Mouse (Mus musculus) spleen, postnatal 14 days (tissue): ENCODE data around the gene Tcf7.
A peak's percentile ranks its signal among the peaks of the same experiment; 100 is the strongest.

Experiments used
- DNase-seq, 2 experiments: peaks; one replicate each; pipeline ENCODE4 v3.0.0; 2021 to 2022; ENCODE audit warnings: low spot score in 2 of 2

The Tcf7 gene

DNA sequence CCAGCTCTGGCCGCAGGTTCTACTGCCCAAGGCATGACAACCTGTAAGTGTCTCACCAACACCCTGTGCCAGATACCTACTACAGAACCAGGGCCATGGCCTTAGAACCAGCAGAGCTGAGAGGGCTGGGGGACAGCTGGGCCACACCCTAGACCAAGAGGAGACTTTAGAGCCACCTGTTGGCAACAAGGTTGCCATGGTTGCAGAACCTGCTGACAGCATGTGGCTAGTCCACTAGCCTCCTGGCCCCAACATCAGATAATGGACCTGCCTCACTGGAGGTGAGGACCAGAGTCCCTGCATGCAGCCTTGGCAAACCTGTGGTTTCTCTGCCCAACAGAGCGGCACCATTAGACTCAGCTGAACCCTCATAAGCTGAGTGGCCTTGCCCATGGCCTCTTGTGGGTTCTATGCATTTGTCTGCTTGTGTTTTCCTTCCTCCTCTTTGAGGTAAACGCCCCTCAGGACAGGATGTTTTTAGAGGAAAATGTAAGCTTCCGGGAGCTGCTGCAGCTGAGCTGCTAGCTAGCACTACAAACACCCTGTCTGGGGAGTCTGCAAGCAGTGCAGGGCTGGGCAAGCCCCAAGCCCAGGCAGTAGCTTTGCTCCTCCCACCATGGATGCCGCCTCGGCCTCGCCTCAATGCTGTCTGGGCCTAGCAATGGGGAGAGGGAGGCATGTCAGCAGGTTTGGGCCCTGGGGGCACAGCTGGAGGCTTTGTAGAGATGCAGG is 14.5 kb downstream of the Tcf7 start:
- DNase-seq, result no peak

DNA sequence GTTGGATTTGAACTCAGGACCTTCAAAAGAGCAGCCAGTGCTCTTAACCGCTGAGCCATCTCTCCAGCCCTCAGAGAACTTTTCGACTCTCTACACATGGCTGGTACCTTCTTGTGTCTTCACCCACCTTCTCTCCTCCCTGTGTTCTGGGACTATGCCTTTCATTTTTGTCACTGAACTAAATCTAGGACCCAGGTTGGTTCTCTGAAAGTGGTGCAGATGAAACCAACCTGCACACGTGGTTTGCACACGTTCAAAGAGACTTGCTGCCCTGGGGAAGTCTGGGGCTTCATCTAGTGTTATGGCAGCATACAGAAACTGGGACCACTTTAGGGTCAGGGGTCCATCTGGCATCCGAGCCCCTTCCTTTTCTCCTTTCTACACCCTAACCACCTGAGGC is 15.5 kb downstream of the Tcf7 start:
- DNase-seq, result no peak

DNA sequence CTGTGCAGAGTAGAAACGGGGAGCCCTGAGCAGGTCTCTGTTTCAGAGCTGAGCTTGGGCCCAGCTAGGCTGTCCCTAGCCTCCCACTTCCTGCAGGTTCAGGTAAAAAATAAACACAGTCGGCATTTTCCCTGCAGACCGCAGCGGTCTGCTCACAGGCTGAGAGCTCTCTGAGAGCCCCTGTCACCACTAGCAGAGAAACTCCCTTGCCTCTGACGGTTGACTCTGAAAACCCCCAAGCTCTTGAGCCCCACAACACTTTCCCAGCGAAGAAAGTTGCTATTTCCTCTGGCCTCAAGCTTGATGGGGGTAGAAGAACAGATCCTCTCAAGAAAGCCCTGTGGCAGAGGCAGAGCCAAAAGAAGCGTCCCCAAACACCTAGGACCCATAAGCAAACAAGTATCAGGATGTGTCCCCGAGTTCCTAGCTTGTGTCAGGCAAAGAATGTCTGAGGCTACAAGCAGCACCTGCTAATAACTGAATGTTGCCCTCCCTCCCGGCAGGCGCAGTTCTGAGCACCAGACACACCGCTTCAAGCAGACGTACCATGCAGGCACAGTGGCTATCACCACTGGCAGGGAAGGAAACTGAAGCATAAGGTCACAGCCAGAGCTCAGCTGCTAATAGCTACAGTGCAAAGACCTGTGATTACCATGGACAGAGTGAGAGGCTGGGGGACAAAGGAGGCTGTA is 17.1 kb downstream of the Tcf7 start:
- no peak for DNase-seq

DNA sequence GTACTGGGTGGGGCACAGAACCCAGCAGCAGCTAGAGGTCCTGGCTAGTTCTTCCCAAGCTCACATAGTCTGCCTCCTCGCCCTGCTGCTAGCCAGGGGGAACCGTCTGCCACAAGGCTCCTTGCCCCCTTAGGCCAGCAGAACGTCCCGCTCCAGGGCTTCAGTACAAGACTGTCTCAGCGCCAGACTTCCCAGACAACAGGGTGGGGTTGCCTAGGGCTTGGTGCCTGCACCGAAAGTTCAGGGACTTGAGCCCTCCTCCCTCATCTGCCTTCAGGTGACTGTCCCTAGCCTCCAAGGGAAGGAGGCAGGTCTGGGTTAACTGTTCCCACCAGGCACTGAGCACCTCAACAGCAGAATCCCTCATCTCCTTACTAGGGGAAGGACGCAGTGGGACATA is 17.9 kb downstream of the Tcf7 start:
- DNase-seq, result no peak

DNA sequence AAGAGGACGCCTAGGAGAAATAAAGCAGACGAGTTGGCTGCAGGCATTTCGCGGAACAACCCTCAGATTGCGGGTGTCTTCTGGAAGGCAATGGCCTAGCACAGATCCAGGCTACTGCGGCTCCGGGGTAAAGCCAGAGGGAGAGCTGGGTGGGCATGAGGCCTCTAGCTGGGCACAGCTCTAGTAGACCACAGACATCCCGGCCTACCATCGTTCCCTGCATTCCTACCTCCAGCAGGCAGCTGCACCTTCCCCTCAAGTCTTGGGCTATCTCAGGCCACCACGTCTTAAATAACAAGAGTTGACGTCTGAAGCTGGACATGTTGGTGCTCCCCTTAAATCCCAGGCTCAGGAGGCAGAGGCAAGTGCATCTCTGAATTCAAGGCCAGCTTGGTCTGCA is 20.5 kb downstream of the Tcf7 start:
- no peak for DNase-seq

DNA sequence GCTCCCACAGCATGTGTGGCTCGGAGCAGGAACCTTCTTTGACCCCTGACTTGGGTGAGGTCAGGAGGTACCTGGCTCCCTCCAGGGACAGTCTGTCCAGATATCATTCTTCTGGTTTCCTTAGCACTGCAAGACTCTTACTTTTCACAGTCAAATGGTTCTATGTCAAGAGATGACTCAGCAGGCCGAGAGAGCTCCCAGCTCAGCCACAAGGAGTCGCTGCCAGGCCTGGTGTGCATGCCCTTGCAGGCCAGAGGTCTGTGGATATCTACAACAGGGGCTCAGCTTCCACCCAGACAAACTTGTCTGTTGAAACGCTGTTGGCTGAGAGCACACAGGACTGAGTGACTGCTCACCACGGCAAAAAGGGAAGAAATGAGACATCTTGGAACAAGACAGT is 20.9 kb downstream of the Tcf7 start:
- peak in 1 of 2 experiments; percentile 48 for DNase-seq

DNA sequence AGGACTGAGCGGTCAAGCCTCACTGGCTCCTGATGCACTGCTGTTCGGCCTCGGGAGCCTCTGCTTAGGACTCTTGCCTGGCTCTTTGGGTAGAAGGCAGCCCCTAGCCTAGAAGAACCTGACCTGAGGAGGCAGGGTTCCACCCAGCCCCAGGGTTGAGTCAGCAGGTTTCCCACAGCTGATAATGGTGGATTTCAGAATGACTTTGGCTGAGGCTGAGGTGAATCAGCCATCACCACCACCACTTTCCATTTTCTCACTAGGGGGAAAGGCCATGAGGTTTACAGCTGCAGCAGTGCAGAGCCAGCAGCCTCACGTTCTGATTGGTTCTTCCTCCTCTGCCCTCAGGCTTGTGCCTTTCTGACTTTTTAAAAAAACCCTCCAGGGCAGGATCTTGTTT is 21.9 kb downstream of the Tcf7 start:
- no peak for DNase-seq

DNA sequence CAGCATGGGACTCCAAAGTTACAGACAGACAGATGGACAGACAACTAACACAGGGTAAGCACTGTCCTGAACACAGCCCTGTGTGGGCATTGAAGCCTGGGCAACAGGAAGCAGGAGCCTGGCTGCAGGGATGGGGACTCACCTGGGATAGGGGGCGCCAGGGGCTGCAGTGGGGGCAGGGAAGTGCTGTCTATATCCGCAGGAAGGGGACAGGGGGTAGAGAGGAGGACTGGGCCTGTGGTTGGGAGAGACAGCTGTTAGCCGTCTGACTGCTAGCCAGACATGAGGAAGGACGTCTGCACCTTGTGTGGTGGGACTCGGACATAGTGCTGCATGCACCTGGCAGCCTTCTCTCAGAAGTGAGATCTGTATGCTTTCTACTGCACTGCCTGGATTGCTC is 24.1 kb downstream of the Tcf7 start:
- no peak for DNase-seq

DNA sequence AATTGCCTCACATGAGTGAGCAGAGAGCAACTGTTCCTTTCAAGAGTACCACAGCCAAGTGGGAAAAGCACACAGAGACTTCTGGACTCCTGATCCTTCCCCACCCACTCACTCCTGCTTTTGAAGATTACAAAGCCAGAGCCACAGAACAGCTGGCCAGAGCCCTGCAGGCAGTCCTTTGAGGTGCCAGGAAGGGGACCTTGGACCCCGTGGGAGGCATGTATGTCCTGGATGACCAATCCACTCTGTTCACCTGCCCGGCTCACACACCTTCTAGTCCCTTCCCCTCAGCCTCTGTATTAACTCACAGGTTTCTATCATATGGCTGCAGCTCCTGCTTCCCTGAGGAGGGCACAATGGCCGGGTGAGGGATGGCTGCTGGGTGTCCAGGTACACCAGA is 25.4 kb downstream of the Tcf7 start:
- DNase-seq, result no peak

DNA sequence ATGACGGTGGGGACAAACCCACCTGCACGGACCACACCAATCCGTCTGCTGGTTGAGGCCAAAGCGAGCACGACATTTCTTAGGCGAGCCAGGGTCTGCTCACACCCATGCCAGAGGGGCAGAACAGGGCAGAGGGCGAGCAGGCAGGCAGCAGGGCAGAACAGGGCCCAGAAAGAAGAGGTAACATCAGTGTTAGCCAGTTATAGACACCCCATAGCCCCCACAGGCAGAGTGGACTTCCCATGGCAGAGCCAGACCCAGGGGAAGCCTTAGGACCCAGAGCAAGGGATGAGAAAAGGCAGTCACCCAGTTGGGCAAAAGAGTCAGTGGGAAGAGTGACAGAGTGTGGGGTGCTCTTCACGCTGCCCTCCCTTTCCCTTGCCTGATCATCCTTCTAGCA is 27.7 kb downstream of the Tcf7 start:
- DNase-seq, result no peak

DNA sequence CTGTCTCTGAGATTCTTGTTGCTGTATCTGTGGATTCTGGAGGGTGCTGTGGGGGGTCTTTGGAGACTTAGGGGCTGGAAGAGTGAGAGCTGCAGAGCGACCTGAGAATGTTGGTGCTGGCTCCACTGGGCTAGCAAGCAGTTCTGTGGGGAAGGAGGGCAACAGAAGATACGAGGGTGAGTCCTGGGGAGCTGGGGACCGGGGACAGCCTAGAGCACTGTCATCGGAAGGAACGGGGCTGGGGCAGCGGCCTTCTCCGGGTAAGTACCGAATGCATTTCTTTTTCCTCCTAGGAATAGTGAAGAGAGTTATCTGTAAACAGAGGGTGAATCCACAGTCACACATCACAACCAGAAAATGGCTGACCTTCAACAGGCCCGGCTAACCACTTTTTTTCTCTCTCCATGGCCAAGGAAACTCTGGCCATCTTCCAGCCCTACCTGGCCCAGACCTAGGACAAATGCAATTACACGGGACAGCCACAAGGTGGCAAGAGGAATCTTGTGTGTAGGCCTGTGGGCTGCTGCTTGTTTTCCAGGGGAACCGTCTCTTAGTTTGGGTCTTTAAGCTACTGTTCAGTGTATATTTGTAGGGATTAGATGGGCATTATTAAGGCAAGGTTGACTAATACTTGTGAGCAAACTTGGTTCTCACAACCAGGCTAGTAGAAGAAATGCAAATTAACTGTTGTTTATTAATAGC is 29.0 kb downstream of the Tcf7 start:
- no peak for DNase-seq

DNA sequence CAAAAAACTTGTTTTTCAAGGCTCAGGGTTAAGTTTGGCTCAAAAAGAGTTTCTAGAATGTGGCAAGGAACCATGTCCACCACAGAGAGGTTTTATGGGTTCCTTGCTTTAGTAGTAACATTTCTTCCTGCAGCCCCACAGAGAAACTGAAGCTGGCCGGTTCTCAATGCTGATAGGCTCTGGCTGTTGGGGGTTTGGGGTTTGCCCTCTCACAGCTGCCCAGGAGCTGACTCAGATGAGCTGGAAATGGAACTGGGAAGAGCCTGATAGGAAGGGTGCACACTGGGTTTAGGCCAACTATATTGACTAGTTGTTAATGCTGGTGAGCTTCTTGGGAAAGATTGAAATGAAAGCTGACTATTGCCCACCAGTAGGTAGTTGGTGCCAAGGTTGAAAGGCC is 30.1 kb downstream of the Tcf7 start:
- DNase-seq, result no peak

DNA sequence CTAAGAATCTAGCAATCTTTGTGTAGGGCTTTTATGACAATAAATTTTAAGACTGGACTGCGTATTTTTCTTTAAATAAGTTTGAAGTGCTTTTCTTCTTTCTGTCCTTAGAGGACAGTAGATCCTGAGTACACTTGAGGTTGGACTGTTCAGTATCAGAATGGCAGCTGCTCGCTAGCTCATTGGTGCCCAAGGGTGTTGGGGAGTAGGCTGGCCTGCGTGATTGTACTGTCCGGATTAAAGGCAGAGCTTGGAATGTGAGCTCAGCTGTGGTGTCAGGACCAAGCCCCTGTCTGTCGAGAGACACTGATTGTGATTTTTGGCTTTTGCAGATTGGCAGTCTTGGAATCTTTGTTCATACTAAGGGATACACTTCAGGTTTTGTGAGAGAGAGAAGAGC is 31.0 kb downstream of the Tcf7 start:
- no peak for DNase-seq

DNA sequence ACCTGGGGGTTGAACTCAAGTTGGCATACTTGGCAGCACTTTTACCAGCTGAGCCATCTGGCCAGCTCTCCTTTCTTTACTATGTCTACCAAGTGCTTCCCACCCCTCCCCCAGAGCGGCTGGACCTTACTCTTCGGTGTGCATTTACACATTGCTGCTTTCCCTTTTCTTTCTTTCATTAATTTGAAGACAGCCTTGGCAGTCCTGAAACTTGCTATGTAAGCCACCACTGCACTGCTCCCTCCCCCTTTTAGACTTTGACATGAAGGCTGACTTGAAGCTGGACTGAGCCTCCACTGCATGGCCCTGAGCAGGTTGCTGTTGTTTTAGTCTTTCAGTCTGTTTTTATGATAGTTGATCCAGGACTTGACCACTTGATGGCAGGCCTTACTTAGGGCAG is 33.4 kb downstream of the Tcf7 start:
- DNase-seq, result no peak

DNA sequence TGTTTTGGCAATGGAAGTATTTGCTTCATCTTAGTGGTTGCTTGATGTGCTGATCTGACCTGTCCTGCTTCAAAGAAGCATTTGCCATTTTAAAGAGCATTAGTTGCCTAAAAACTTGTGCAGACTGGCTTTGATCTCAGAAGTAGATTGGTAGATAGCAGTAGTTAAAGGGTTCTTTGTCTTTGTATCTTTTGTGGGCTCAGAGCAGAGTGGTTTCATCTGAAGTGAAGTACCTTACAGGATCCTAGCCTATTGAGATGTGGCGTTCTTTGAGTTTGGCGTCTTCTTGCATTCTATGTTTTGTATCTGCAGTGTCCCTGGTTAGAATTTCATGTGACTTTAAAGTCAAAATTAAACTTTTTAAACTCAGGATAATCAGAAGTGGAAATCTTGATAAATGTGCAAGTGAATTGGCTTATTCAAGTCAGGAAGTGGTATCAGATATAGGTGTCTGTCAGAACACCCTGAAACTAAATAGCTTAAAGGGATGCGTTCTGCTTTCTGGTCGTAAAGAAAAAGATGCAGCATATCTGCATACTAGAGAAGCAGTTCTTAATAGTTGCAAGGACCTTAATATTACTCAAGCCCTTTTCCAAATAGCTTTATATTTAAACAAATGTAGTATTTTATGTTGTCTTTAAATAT is 41.8 kb downstream of the Tcf7 start:
- DNase-seq, result no peak

DNA sequence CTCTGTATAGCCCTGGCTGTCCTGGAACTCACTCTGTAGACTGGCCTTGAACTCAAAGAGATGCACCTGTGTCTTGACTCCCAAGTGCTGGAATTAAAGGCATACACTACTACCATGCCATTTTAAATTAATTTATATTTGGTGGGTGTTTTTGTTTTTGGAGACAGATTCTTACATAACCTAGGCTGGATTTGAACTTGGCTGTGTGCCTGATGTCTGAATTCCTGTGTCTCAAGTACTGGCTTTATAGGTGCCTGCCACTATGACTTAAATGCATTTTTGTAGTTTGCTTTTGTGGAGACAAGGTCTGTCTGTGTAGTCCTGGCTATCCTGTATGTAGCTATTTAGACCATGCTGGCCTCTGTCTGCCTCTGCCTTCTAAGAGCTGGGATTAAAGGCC is 48.3 kb downstream of the Tcf7 start:
- DNase-seq, result no peak

DNA sequence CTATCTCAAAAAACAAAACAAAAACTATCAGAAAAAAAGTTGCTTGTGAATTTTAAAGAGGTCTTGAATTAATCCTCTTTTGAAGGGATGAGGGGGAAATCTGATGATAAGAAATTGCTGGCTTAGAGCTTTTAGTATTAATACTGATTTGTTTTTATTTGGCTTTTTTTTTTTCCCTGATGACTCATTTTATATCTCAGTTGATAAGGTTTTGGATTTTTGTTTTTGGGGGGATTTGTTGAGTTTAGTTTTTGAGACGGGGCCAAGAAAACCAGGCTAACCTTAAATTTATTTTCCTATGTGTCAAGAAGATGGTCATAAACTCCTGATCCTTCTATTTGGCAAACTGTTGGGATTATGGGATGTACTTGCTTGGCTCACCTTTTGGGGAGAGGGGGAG is 48.9 kb downstream of the Tcf7 start:
- DNase-seq, result no peak

DNA sequence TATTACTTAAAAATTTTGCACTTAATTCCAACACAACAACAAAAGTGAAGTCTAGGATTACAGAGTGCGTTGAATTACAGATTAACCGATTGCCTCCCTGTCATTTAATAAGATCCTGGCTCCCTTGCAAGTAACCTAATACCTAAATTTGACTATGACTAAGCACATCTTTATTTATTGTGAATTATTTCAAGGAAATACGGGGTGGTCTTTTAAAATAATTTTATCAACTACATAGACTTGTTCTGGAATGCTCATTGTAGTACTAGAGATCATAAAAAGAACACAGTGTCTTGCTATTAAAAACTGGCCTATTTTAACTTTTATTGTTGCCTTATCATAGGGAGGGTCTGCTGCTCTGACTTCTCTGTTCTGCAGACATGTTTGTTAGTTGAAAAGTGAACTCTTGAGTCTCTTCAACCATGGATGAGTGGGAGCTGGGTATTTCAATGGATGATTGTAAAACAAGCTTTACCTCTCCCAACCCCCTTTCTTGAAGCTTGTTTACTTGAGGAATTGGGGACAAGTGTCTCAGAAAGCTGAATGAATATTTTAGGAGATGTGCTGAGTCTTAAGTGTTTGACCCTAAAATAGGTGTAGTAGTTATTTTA is 49.7 kb downstream of the Tcf7 start:
- no peak for DNase-seq

DNA sequence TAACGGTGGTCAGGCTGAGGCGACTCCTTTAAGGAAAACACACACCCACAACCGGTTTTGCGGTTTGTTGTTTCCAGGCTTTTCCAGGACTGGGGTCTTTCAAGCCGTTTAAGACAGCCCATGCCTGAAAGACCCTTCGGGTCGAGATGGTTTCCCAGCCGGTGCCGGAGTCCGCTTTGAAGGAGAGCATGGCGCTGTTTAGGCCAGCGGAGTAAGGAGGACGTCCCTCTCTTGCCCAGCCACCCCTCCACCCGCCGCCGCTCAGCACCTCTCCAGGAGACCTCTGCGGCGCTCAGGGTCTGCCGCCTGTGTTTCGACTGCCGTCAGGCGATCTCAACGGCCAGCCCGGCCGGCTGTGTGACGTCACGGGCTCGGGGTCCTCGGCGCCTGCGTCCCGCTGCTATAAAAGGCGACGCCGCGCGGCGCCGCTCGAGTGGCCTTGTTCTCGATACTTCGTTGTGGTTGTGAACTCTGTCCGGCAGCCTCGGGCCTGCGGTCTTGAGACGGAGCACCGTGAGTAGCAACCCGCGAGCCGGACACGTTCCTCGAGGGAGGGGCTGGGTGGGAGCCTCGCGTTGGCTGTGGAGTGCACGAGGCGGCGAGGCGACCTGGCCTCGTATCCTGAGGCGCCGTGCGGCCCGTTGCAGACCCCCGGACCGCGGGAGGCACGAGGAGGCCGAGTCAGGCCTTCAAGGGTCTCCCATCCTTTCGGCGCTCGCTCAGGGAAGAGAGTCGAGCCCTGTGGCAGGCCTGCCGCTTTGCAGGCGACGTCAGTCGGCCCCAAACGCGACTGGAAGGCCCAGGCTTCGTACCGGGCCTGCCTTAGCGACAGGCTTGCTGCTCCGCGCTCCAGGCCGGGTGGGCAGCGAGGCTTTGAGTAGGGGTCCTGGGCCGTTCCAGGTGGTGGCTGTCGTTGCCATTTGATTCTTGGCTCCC is 50.9 kb downstream of the Tcf7 start, which contains the start of gene Skp1a:
Gene Skp1a (plus strand): TSS at position 390 of the 936 bp plus-strand sequence.
- DNase-seq, result peak; percentile 89 to 95

DNA sequence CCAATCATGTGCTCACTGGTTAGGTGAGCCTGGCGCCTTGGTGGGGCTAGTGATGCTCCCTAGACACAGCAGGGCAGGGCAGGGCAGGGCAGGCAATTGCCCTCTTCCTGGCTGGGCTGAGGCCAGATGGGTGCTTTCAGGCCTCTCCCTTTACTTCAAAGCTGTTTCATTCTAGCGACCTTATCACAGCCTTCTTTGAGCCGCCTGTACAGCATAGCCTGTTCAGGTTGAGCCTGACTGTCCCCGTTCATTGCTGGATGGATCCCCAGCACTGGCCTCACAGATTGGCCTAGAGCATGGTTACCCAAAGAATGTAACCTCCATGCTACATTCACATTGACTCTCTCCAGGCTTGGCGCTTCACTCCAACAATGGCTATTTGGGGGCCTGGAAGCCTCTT is 52.1 kb downstream of the Tcf7 start:
- DNase-seq, result no peak
